Mouse (Mus musculus) adrenal gland, postnatal 4 days (tissue): ENCODE results near the gene Irak4. TPM values are rescaled to one million over a fixed set of nuclear protein-coding genes. Genes with fewer than 3 reads are reported as not detected.

Experiments
- DNase-seq, 2 experiments: peaks; one replicate each; pipeline ENCODE4 v3.0.0; 2021 to 2022; ENCODE audit warnings: low spot score in 2 of 2, mixed read lengths in 2 of 2
- long read RNA-seq, 2 experiments: library from polyadenylated mRNA; stranded (forward); transcript quantifications; one replicate each; pipeline ENCODE4 v2.0.0; 2021
- total RNA-seq, 2 experiments: library from RNA; stranded (reverse); gene quantifications; 2 replicates each; pipeline ENCODE4 v1.2.3; 2021

The Irak4 gene
- total RNA-seq: 10 to 100 TPM; 14.6 to 14.9 TPM
- long read RNA-seq, experiment 1, transcript Irak4-201 (12 exons, 2,831 nt): major isoform, 6 of 23 reads
- long read RNA-seq, experiment 1, partial matches to known transcripts: 1 of 23 reads
- long read RNA-seq, experiment 1, other reads (novel, unspliced or antisense): 16 of 23 reads
- long read RNA-seq, experiment 2, transcript Irak4-201 (12 exons, 2,831 nt): major isoform, 12 of 32 reads
- long read RNA-seq, experiment 2, partial matches to known transcripts: 0 of 32 reads
- long read RNA-seq, experiment 2, other reads (novel, unspliced or antisense): 20 of 32 reads

GRCm38 (mm10) chr15:94543409-94544051 is at the start of gene Irak4, which contains the start of gene Pus7l:
Gene Irak4, plus strand, starts transcription at chr15:94543643.
Gene Pus7l, minus strand, starts transcription at chr15:94543547.
- DNase-seq: peak; percentile 59 to 79

GRCm38 (mm10) chr15:94494445-94494844 is 49.0 kb upstream of the Irak4 start:
- DNase-seq: no peak

- DNase-seq: no peak
Observed at GRCm38 (mm10) chr15:94495936-94496335, 47.5 kb upstream of the Irak4 start.

GRCm38 (mm10) chr15:94499260-94499659 is 44.2 kb upstream of the Irak4 start:
- DNase-seq: no peak

GRCm38 (mm10) chr15:94503451-94504215 is 39.8 kb upstream of the Irak4 start:
- DNase-seq: no peak

GRCm38 (mm10) chr15:94517913-94518491 is 25.4 kb upstream of the Irak4 start:
- DNase-seq: no peak

GRCm38 (mm10) chr15:94520205-94520900 is 23.1 kb upstream of the Irak4 start:
- DNase-seq: no peak

GRCm38 (mm10) chr15:94520959-94521358 is 22.5 kb upstream of the Irak4 start:
- no peak for DNase-seq

- DNase-seq: no peak
Observed at GRCm38 (mm10) chr15:94523251-94523650, 20.2 kb upstream of the Irak4 start.

- DNase-seq: no peak
Observed at GRCm38 (mm10) chr15:94524956-94525355, 18.5 kb upstream of the Irak4 start.

- no peak for DNase-seq
Observed at GRCm38 (mm10) chr15:94530519-94530918, 12.9 kb upstream of the Irak4 start.

GRCm38 (mm10) chr15:94532306-94532705 is 11.1 kb upstream of the Irak4 start:
- no peak for DNase-seq

- DNase-seq: no peak
Observed at GRCm38 (mm10) chr15:94532956-94533355, 10.5 kb upstream of the Irak4 start.

- DNase-seq: no peak
Observed at GRCm38 (mm10) chr15:94535521-94535920, 7.9 kb upstream of the Irak4 start.

- DNase-seq: no peak
Observed at GRCm38 (mm10) chr15:94539296-94539695, 4.1 kb upstream of the Irak4 start.

- no peak for DNase-seq
Observed at GRCm38 (mm10) chr15:94542567-94543408, 655 bp upstream of the Irak4 start.

- DNase-seq: no peak
Observed at GRCm38 (mm10) chr15:94544052-94544636, 701 bp downstream of the Irak4 start.

GRCm38 (mm10) chr15:94544844-94545243 is 1.4 kb downstream of the Irak4 start:
- no peak for DNase-seq

- no peak for DNase-seq
Observed at GRCm38 (mm10) chr15:94553536-94553935, 10.1 kb downstream of the Irak4 start.

- peak; percentile 50 to 67 for DNase-seq
Observed at GRCm38 (mm10) chr15:94557442-94557841, 14.0 kb downstream of the Irak4 start.
